Mouse (Mus musculus) olfactory bulb, adult 2 months (tissue): ENCODE measurements around the gene 1700025G04Rik.

Experiments used
- CTCF ChIP-seq: fragments of 200-500 bp; IDR thresholded peaks from 2 replicates; pipeline ENCODE4 v1.5.1; 2012; ENCODE audit warnings: low read depth, mild to moderate bottlenecking, low read length, moderate library complexity; ENCODE audit not compliant: insufficient read depth
- POLR2A ChIP-seq: fragments of 200-500 bp; IDR thresholded peaks from 2 replicates; pipeline ENCODE4 v1.6.1; 2012; ENCODE audit warnings: mild to moderate bottlenecking, low read depth, low read length, moderate library complexity; ENCODE audit not compliant: insufficient read depth

- TF ChIP-seq CTCF (no peak), POLR2A (no peak)
These were observed 83.4 kb downstream of the 1700025G04Rik start for GRCm38 (mm10) chr1:152006529-152006928.
